Mouse (Mus musculus) spleen, adult 2 months (tissue): ENCODE results near the gene C4bp. TPM values are rescaled to one million over a fixed set of nuclear protein-coding genes. Genes with fewer than 3 reads are reported as not detected.
"Not testable (repeated sequence)": the region's sequence is repeated elsewhere in the genome, so short reads cannot be mapped to it uniquely, and the experiment has no call there.

Source experiments
- DNase-seq, 2 experiments: peaks; one replicate each; pipeline versions ENCODE4 v3.0.0 to v3.0.0-alpha.2; 2012 to 2021; ENCODE audit warnings: low spot score in 2 of 2, low read depth in 1 of 2
- H3K27ac ChIP-seq: fragments of 200-500 bp; 2 replicates; pipeline ENCODE4 v1.5.1; 2012; ENCODE audit warnings: low read length, inconsistent platforms; ENCODE audit not compliant: insufficient read depth
- H3K27me3 ChIP-seq: fragments of 200-500 bp; 2 replicates; pipeline ENCODE4 v1.6.1; 2012; ENCODE audit warnings: mild to moderate bottlenecking, moderate library complexity, low read length, inconsistent platforms; ENCODE audit not compliant: control insufficient read depth, insufficient read depth
- H3K36me3 ChIP-seq: fragments of 200-500 bp; 2 replicates; pipeline ENCODE4 v1.6.1; 2012; ENCODE audit warnings: mild to moderate bottlenecking, low read length, inconsistent platforms; ENCODE audit not compliant: control insufficient read depth, insufficient read depth
- H3K4me1 ChIP-seq: fragments of 200-500 bp; 2 replicates; pipeline ENCODE4 v1.6.1; 2011; ENCODE audit warnings: inconsistent platforms; ENCODE audit not compliant: control insufficient read depth, insufficient read depth, insufficient read length
- H3K4me3 ChIP-seq: fragments of 200-500 bp; 2 replicates; pipeline ENCODE4 v1.5.1; 2011; ENCODE audit warnings: mild to moderate bottlenecking, inconsistent platforms; ENCODE audit not compliant: insufficient read depth, insufficient read length; ENCODE audit errors: extremely low read depth
- CTCF ChIP-seq: fragments of 200-500 bp; IDR thresholded peaks from 2 replicates; pipeline ENCODE4 v1.5.1; 2011; ENCODE audit warnings: mild to moderate bottlenecking, inconsistent platforms; ENCODE audit not compliant: insufficient read depth, insufficient read length, insufficient replicate concordance; ENCODE audit errors: extremely low read depth
- POLR2A ChIP-seq: fragments of 200-500 bp; IDR thresholded peaks from 2 replicates; pipeline ENCODE4 v1.6.1; 2011; ENCODE audit warnings: low read depth, low read length, inconsistent platforms
- WGBS: fragments of 180-500 bp; shearing (Covaris S2); methylation state at CpG from one replicate; pipeline ENCODE4 v1.1.7; 2018; 5-methylcytosine and 5-hydroxymethylcytosine counted together
- polyA plus RNA-seq: library from polyadenylated mRNA; depleted of rRNA; stranded (reverse); fragments of >200 nt; gene quantifications from 2 replicates; pipeline ENCODE4 v1.2.3, GENCODE M21; 2012

C4bp gene
- polyA plus RNA-seq, 1 experiment: not detected

- TF ChIP-seq CTCF (no peak), POLR2A (no peak)
- no peak for DNase-seq
- Histone ChIP-seq H3K27me3 (no peaks in the 10 kb centered on the region), H3K36me3 (no peaks in the 10 kb centered on the region), H3K4me3 (no peak overlapping the region), H3K27ac (no peak overlapping the region), H3K4me1 (no peaks in the 10 kb centered on the region)
- 58% methylated on average over 1 of the region's 1 CpGs for WGBS
Observed at GRCm38 (mm10) chr1:130683905-130684304, 22.5 kb upstream of the C4bp start.

- Histone ChIP-seq H3K4me1 (no peaks in the 10 kb centered on the region), H3K4me3 (no peak overlapping the region), H3K36me3 (no peaks in the 10 kb centered on the region), H3K27ac (no peak overlapping the region), H3K27me3 (no peaks in the 10 kb centered on the region)
- DNase-seq: no peak
- TF ChIP-seq CTCF (no peak), POLR2A (no peak)
- 87% methylated on average over 6 of the region's 6 CpGs for whole genome bisulfite sequencing
Observed at GRCm38 (mm10) chr1:130681656-130682413, 20.4 kb upstream of the C4bp start.

- 30% methylated on average over 2 of the region's 2 CpGs for WGBS
- Histone ChIP-seq H3K4me3 (no peak overlapping the region), H3K4me1 (no peaks in the 10 kb centered on the region), H3K27ac (no peak overlapping the region), H3K27me3 (no peaks in the 10 kb centered on the region), H3K36me3 (no peaks in the 10 kb centered on the region)
- TF ChIP-seq CTCF (no peak), POLR2A (no peak)
- DNase-seq: no peak
Observed at GRCm38 (mm10) chr1:130681075-130681474, 19.6 kb upstream of the C4bp start.

DNA sequence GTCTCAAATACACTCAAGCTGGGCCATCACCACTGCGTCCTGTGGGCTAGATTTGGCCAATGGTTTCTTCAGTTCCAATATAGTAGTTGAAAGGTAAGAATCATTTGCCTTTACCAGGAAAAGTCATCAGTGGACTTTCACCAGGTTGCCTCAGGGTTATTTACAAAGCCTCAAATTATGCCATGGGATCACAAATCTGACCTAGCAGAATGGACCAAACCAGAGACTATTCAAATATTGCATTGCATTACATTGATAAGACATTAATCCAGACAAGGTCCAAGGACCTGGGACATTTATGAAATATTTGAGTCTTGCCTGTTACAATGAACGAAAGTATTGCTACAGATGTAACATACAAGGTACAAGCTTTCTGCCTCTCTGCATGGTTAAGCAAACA lies 17.1 kb upstream of the C4bp start:
- DNase-seq: no peak
- TF ChIP-seq POLR2A (no peak), CTCF (no peak)
- Histone ChIP-seq H3K27me3 (no peaks in the 10 kb centered on the region), H3K4me3 (no peak overlapping the region), H3K36me3 (no peaks in the 10 kb centered on the region), H3K27ac (no peak overlapping the region), H3K4me1 (no peaks in the 10 kb centered on the region)
- WGBS: 91% methylated on average over 2 of the region's 2 CpGs

DNA sequence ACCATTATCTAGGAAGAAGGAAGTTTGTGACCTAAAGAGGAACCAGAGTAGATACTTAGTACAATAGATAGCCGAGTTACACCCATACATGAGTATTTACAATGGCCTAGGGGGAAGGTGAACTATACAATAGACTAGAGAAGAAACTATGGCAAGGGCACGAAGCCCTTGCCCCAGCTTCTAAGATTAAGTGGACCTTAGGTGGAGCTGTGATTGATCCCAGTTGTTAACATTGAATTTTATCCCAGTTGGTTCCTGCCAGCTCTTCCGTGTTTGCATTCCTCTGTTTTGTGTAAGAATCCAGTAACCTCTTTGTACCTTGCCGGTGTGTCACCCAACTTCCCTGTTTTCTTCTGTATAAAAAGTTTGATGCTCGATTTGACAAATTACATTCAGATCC lies 2.1 kb upstream of the C4bp start:
- H3K4me1 ChIP-seq, H3K36me3 ChIP-seq, DNase-seq, H3K27ac ChIP-seq, H3K4me3 ChIP-seq, H3K27me3 ChIP-seq: not testable (repeated sequence)
- WGBS: 83% methylated on average over 5 of the region's 5 CpGs

GRCm38 (mm10) chr1:130659641-130660040 lies 1.8 kb downstream of the C4bp start:
- not testable (repeated sequence) for H3K4me1 ChIP-seq, H3K4me3 ChIP-seq, H3K27ac ChIP-seq, H3K36me3 ChIP-seq, DNase-seq, H3K27me3 ChIP-seq
- 72% methylated on average over 5 of the region's 5 CpGs for WGBS

DNA sequence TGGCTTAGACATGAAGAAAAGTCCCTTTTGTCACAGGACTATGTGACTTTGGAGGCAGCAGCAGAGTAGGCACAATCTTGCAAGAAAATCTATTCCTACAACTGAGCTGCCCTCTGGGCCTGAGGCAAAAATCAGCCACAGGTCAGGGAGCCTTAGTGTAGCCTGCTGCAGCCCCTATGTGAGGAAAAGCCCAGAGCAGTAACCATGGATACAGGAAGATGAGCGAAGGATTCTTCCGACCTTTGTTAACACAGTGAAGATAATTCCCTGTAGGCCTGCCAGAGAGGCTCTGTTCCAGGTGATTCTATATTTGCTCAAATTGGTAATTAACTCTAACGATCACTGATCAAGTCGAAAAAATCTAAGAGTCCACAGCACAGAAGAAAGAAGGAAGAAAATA lies 17.3 kb downstream of the C4bp start:
- no peak for TF ChIP-seq CTCF
- Histone ChIP-seq H3K4me1 (no peaks in the 10 kb centered on the region), H3K27ac (no peak overlapping the region), H3K36me3 (no peaks in the 10 kb centered on the region), H3K27me3 (no peaks in the 10 kb centered on the region; the same call in 1 of the 2 replicates), H3K4me3 (no peak overlapping the region)
- 87% methylated on average over 4 of the region's 4 CpGs for WGBS
- DNase-seq: no peak
